Mouse (Mus musculus): ENCODE measurements around the gene Nisch. TPM values are rescaled to one million over a fixed set of nuclear protein-coding genes. Genes with fewer than 3 reads are reported as not detected.
A peak's percentile ranks its signal among the peaks of the same experiment; 100 is the strongest.

Gene Nisch
- polyA plus RNA-seq, 1 experiment from 2014 or later, result 298 TPM

DNA sequence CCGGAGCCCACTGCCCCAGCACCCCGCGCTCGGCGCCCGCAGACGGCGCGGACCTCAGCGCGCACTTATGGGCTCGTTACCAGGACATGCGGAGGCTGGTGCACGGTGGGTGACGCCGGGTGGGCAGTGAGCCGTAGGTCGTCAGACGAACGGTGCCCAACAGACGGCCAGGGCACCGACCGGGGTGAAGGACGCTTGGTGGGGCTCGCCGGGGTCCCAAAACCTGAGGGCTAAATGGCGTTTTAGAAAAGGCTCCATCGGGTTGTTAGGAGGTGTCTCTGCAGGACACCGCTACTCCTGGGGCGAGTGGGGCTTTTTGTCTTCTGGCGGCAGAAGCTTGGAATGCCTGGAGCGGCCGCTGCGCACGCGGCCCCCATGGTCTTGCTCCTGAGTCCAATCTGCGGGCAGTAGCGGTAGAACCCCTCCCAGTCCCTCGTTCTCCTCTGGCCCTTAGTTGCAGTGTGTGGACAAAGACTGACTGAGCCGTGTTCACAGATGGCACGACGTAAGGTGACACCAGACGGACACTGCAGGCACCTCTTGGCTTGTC lies 85.4 kb downstream of the Nisch start:
- H3K4me2 ChIP-seq, result peak overlapping the region; percentile 83
- peaks cover 21% of the 10 kb centered on the region for H3K36me3 ChIP-seq (ENCODE audit: poor library complexity, severe bottlenecking)
- H3K27me3 ChIP-seq, result no peaks in the 10 kb centered on the region
- ATAC-seq, result no peak; the same call in 1 of the 2 replicates
- under 1% methylated on average over 43 of the region's 43 CpGs for WGBS
- no peaks in the 10 kb centered on the region for H3K9me3 ChIP-seq (replicated peaks)
- peak overlapping the region; percentile 93 for H3K9ac ChIP-seq
- H3K4me1 ChIP-seq, result peaks cover 62% of the 10 kb centered on the region
- H3K27ac ChIP-seq, result peak overlapping the region; percentile 90
- peak overlapping the region; percentile 87 for H3K4me3 ChIP-seq

DNA sequence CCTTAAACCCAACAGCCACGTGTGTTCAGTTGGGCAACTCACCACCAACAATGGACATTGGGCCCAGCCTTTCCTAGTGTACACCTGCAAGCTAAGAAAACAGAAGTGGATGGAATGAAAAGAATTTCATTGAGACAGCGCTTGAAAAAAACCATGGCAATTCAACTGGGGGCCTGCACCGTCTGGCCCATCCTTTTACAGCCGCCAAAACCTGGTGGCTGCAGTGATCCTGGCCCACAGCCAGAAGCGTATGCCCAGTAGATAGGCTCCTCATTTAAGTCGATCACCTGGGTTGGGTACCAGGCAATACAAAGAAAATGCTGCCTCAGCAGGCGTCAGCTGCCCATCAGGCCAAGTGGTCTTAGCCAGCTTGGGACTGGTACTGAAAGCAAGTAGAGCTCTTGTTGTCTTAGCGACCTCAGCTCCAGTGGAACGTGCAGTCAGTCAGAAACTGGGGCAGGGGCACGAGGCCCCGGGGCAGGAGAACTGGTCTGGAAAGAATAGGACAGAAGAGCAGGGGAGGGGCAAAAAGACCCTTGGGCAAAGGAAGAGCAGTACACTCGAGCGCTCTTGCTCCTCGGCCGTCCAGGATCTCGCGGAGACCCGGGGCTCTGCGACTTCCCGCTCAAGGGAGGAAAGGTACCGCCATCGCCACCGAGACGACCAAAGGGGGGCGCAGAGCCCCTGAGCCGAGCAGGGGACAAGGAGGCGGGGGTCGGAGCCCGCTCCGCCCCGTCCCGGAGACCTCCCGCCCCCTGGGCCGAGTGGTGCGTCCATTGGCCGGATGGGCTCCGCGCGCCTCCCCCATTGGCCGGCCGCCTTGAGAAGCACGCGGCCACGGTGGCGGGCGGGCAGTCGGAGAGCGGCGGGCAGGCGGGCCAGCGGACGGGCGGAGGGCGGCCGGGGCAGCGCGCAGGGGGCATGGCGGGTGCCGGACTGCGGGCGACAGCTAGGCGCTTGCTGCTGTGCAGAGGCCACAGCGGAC lies 86.2 kb downstream of the Nisch start, which contains the start of gene Nt5dc2:
Nt5dc2 (plus strand) TSS at position 818 of the 985 bp plus-strand sequence.
- Histone ChIP-seq H3K27me3 (no peaks in the 10 kb centered on the region), H3K9me3 (replicated peaks) (no peaks in the 10 kb centered on the region), H3K4me3 (peak within 1 kb of the TSS; percentile 87), H3K4me2 (peak within 1 kb of the TSS; percentile 83), H3K4me1 (peaks cover 67% of the 10 kb centered on the region), H3K36me3 (ENCODE audit: poor library complexity, severe bottlenecking) (peaks cover 16% of the 10 kb centered on the region), H3K9ac (peak within 1 kb of the TSS; percentile 93), H3K27ac (peak within 1 kb of the TSS; percentile 90)
- 5% methylated on average over 34 of the region's 63 CpGs for WGBS
- ATAC-seq, result peak; percentile 69

GRCm38 (mm10) chr14:31129326-31130235 lies 87.2 kb downstream of the Nisch start:
- peak overlapping the region; percentile 93; the same call in 1 of the 2 replicates for H3K9ac ChIP-seq
- peak overlapping the region; percentile 90 for H3K4me2 ChIP-seq
- 66% methylated on average over 15 of the region's 15 CpGs for WGBS
- H3K27ac ChIP-seq, result peak overlapping the region; percentile 90
- H3K4me3 ChIP-seq, result peak overlapping the region; percentile 73
- no peaks in the 10 kb centered on the region for H3K9me3 ChIP-seq (replicated peaks)
- peaks cover 10% of the 10 kb centered on the region; the same call in 1 of the 2 replicates for H3K36me3 ChIP-seq (ENCODE audit: poor library complexity, severe bottlenecking)
- H3K27me3 ChIP-seq, result no peaks in the 10 kb centered on the region
- no peak for ATAC-seq
- peaks cover 66% of the 10 kb centered on the region for H3K4me1 ChIP-seq

DNA sequence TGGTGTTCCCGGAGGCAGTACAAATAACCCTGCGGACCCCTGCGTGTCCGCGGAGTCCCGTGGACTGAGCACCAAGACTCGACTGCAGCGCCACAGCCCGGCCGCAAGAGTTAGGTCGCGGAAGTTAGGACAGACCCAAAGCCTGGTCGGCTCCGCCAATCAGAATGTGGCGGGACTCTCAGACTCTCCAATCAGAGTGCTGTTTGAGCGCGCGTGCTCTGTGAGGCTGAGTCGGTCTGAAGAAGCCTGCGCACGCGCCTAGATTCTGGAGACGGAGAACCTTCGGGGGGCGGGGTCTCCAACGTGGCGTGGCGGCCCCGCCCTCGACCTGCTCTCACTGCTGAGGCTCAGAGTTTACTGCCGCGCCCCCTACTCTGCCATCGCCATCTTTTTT lies 87.9 kb downstream of the Nisch start, which contains the start of gene Smim4:
Smim4 (minus strand) TSS at position 131 of the 394 bp plus-strand sequence.
- H3K9me3 ChIP-seq (replicated peaks), result no peaks in the 10 kb centered on the region
- no peaks in the 10 kb centered on the region for H3K27me3 ChIP-seq
- H3K36me3 ChIP-seq (ENCODE audit: poor library complexity, severe bottlenecking), result peaks cover 8% of the 10 kb centered on the region; the same call in 1 of the 2 replicates
- WGBS, result under 1% methylated on average over 33 of the region's 33 CpGs
- peak within 1 kb of the TSS; percentile 77 for H3K9ac ChIP-seq
- H3K27ac ChIP-seq, result peak within 1 kb of the TSS; percentile 90
- peaks cover 58% of the 10 kb centered on the region for H3K4me1 ChIP-seq
- peak within 1 kb of the TSS; percentile 90 for H3K4me2 ChIP-seq
- peak; percentile 97 for ATAC-seq
- peak within 1 kb of the TSS; percentile 73 for H3K4me3 ChIP-seq

GRCm38 (mm10) chr14:31128101-31128825 lies 88.5 kb downstream of the Nisch start:
- Histone ChIP-seq H3K27me3 (no peaks in the 10 kb centered on the region), H3K4me3 (peak overlapping the region; percentile 73)
- ATAC-seq, result peak; percentile 10

GRCm38 (mm10) chr14:31126826-31127225 lies 89.9 kb downstream of the Nisch start:
- no peak overlapping the region for H3K27ac ChIP-seq
- peaks cover 38% of the 10 kb centered on the region for H3K4me1 ChIP-seq
- H3K36me3 ChIP-seq (ENCODE audit: poor library complexity, severe bottlenecking), result peaks cover 20% of the 10 kb centered on the region
- no peaks in the 10 kb centered on the region for H3K9me3 ChIP-seq (replicated peaks)
- H3K4me2 ChIP-seq, result peak overlapping the region; percentile 34
- ATAC-seq, result no peak
- H3K4me3 ChIP-seq, result no peak overlapping the region
- 93% methylated on average over 8 of the region's 8 CpGs for WGBS
- H3K27me3 ChIP-seq, result no peaks in the 10 kb centered on the region
- no peak overlapping the region for H3K9ac ChIP-seq

More at GRCm38 (mm10) chr14:31128101-31128825, 88.5 kb downstream of the Nisch start:
- Histone ChIP-seq H3K27ac (peak overlapping the region; percentile 90), H3K9ac (peak overlapping the region; percentile 77), H3K36me3 (ENCODE audit: poor library complexity, severe bottlenecking) (peaks cover 13% of the 10 kb centered on the region; the same call in 1 of the 2 replicates), H3K4me2 (peak overlapping the region; percentile 90), H3K9me3 (replicated peaks) (no peaks in the 10 kb centered on the region), H3K4me1 (peaks cover 52% of the 10 kb centered on the region)
- 2% methylated on average over 23 of the region's 23 CpGs for WGBS

DNA sequence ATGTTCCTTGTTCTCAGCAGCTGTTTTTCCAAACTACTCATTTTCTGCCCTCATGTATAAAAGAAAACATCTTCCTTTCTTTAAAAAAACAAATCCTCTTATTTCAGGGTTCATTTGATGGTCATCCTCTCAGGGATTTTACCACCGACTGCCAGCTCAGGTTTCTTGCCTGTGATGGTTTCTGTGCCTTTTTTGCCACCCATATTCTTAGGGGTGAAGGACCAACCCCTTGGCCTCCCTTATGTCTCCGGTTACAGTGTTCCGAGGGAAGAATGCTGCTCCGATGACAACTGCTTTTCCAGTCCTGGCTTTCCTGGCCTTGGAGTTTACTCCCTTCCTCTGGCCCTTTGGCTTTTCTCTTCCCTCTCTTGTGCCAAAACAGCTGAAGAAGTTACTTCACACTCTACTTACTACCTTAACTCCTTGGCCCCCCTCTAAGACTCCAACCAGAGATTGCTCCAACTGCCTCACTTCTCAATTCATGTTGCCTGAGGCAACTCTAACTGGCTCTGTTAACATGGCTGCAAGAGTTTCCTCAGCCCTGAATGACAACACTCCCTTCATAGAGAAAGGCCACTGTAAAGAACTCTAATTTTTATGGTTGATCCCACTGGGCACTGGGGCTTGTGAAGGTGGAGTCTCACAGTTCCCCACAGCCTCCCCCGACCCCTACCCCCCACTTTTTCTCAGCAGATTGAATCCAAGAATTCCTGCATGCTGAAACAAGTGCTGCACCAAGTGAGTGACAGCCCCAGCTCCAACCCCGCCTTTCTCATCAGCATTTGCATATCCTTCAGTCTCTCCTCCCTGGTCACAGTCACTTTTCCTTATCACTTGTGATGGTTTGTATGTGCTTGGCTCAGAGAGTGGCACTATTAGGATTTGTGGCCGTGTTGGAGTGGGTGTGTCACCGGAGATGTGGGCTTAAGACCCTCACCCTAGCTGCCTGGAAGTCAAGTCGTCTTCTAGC lies 91.4 kb downstream of the Nisch start:
- Histone ChIP-seq H3K27ac (no peak overlapping the region; the same call in 1 of the 2 replicates), H3K9ac (peak overlapping the region; percentile 21), H3K27me3 (no peaks in the 10 kb centered on the region), H3K4me1 (peaks cover 31% of the 10 kb centered on the region), H3K9me3 (replicated peaks) (no peaks in the 10 kb centered on the region), H3K4me3 (no peak overlapping the region), H3K4me2 (peak overlapping the region; percentile 8; the same call in 1 of the 2 replicates), H3K36me3 (ENCODE audit: poor library complexity, severe bottlenecking) (peaks cover 28% of the 10 kb centered on the region)
- ATAC-seq, result no peak
- 69% methylated on average over 9 of the region's 9 CpGs for WGBS

Other genes with a start within 250 kb of the Nisch start
- 56.4 and 63.1 TPM in 2 replicates for gene Glt8d1, start 215.5 kb downstream of the Nisch start, polyA plus RNA-seq (2015; fragmentation: Nextera tagmentation; extraction: Ambion mirVana)
- 294 and 323 TPM in 2 replicates for gene Spcs1, start 215.3 kb downstream of the Nisch start, polyA plus RNA-seq (2015; fragmentation: Nextera tagmentation; extraction: Ambion mirVana)
- 166 and 170 TPM in 2 replicates for gene Pbrm1, start 197.8 kb downstream of the Nisch start, polyA plus RNA-seq (2015; fragmentation: Nextera tagmentation; extraction: Ambion mirVana)
- gene Gnl3, start 197.8 kb downstream of the Nisch start, polyA plus RNA-seq (2015; fragmentation: Nextera tagmentation; extraction: Ambion mirVana), result 76.7 and 80.8 TPM in 2 replicates
- gene Smim4, start 88.0 kb downstream of the Nisch start, polyA plus RNA-seq (2015; fragmentation: Nextera tagmentation; extraction: Ambion mirVana), result 76.6 and 82.2 TPM in 2 replicates
- gene Nt5dc2, start 85.9 kb downstream of the Nisch start, polyA plus RNA-seq (2015; fragmentation: Nextera tagmentation; extraction: Ambion mirVana), result 306 and 325 TPM in 2 replicates
- 13.5 and 16.3 TPM in 2 replicates for gene Stab1, start 48.3 kb downstream of the Nisch start, polyA plus RNA-seq (2015; fragmentation: Nextera tagmentation; extraction: Ambion mirVana)
- 0.84 and 2.2 TPM in 2 replicates for gene Tnnc1, start 8.6 kb downstream of the Nisch start, polyA plus RNA-seq (2015; fragmentation: Nextera tagmentation; extraction: Ambion mirVana)
- 0.57 and 0.58 TPM in 2 replicates for gene Sema3g, start 914 bp upstream of the Nisch start, polyA plus RNA-seq (2015; fragmentation: Nextera tagmentation; extraction: Ambion mirVana)
- gene Phf7, start 34.4 kb upstream of the Nisch start, polyA plus RNA-seq (2015; fragmentation: Nextera tagmentation; extraction: Ambion mirVana), result 13.2 and 14.7 TPM in 2 replicates
- gene Bap1, start 34.5 kb upstream of the Nisch start, polyA plus RNA-seq (2015; fragmentation: Nextera tagmentation; extraction: Ambion mirVana), result 128 and 139 TPM in 2 replicates
- 3.8 and 5.1 TPM in 2 replicates for gene Dnah1, start 107.0 kb upstream of the Nisch start, polyA plus RNA-seq (2015; fragmentation: Nextera tagmentation; extraction: Ambion mirVana)
- gene Capn7, start 119.7 kb upstream of the Nisch start, polyA plus RNA-seq (2015; fragmentation: Nextera tagmentation; extraction: Ambion mirVana), result 44.2 and 48.7 TPM in 2 replicates
- gene Sh3bp5, start 219.1 kb upstream of the Nisch start, polyA plus RNA-seq (2015; fragmentation: Nextera tagmentation; extraction: Ambion mirVana), result 66.9 and 75.0 TPM in 2 replicates

Data from forebrain, embryonic 13.5 days (tissue).